Mouse (Mus musculus): ENCODE measurements at regions not wholly inside any gene's neighbourhood (a gene's known extent, or its start where the extent isn't known, plus 50 kb on each side); places are given as distances from the start of the nearest gene placed in this dataset.

- TF ChIP-seq EP300 (IDR thresholded peaks at IDR 0.05; ENCODE audit: low read length), result no peak
- TF ChIP-seq ZC3H11A (IDR thresholded peaks at IDR 0.05; ENCODE audit: low read depth, low read length), result no peak
- no peak for TF ChIP-seq GABPA (IDR thresholded peaks at IDR 0.05; ENCODE audit: insufficient replicate concordance, low read depth, low read length)
- TF ChIP-seq POLR2A (IDR thresholded peaks at IDR 0.05; ENCODE audit: low read depth, low read length), result no peak
- TF ChIP-seq SMC3 (IDR thresholded peaks at IDR 0.05; ENCODE audit: low read depth, low read length), result no peak
- TF ChIP-seq TBP (conservative IDR thresholded peaks at IDR 0.05; ENCODE audit: low read depth, low read length), result no peak
- TF ChIP-seq CTCF (conservative IDR thresholded peaks at IDR 0.05 in 1 of 2, IDR thresholded peaks at IDR 0.05 in 1 of 2; ENCODE audit: low read depth in 2 of 2, low read length in 2 of 2), result no peak
- TF ChIP-seq MAX (IDR thresholded peaks at IDR 0.05; ENCODE audit: low read length), result no peak
- TF ChIP-seq JUND (conservative IDR thresholded peaks at IDR 0.05; ENCODE audit: low read depth, low read length), result no peak
- no peak for TF ChIP-seq RCOR1 (conservative IDR thresholded peaks at IDR 0.05; ENCODE audit: low read depth, low read length)
- no peak for TF ChIP-seq ETS1 (conservative IDR thresholded peaks at IDR 0.05; ENCODE audit: low read depth, low read length)
- TF ChIP-seq BHLHE40 (IDR thresholded peaks at IDR 0.05; ENCODE audit: low read depth, low read length), result no peak
- TF ChIP-seq SIN3A (IDR thresholded peaks at IDR 0.05; ENCODE audit: low read length), result no peak
Measured at GRCm38 (mm10) chr15:68412156-68412555, 1911.4 kb upstream of the Lrrc6 start.

Data from CH12.LX (cell line).